Mouse (Mus musculus) testis, adult 2 months (tissue): ENCODE data around the gene Glt28d2. TPM values are rescaled to one million over a fixed set of nuclear protein-coding genes. Genes with fewer than 3 reads are reported as not detected.

Experiments
- H3K27ac ChIP-seq: fragments of 200-500 bp; 2 replicates; pipeline ENCODE4 v1.5.1; 2012; ENCODE audit warnings: low read depth, low read length; ENCODE audit not compliant: control insufficient read depth, insufficient read depth
- H3K27me3 ChIP-seq: fragments of 200-500 bp; 2 replicates; pipeline ENCODE4 v1.6.1; 2012; ENCODE audit warnings: mild to moderate bottlenecking, low read length, moderate library complexity; ENCODE audit not compliant: control insufficient read depth, insufficient read depth
- H3K36me3 ChIP-seq: fragments of 200-500 bp; 2 replicates; pipeline ENCODE4 v1.6.1; 2012; ENCODE audit warnings: mild to moderate bottlenecking, low read length; ENCODE audit not compliant: control insufficient read depth, insufficient read depth
- H3K4me1 ChIP-seq: fragments of 200-500 bp; 2 replicates; pipeline ENCODE4 v1.6.1; 2012; ENCODE audit warnings: low read length; ENCODE audit not compliant: control insufficient read depth, insufficient read depth
- H3K4me3 ChIP-seq: fragments of 200-500 bp; 2 replicates; pipeline ENCODE4 v1.5.1; 2012; ENCODE audit warnings: low read depth, mild to moderate bottlenecking, low read length, moderate library complexity, mixed read lengths; ENCODE audit not compliant: control insufficient read depth
- CTCF ChIP-seq: fragments of 200-500 bp; IDR thresholded peaks from 2 replicates; pipeline ENCODE4 v1.5.1; 2012; ENCODE audit warnings: low read depth, mild to moderate bottlenecking, inconsistent platforms, low read length, moderate library complexity; ENCODE audit not compliant: control insufficient read depth, insufficient read depth, insufficient replicate concordance
- POLR2A ChIP-seq: fragments of 200-500 bp; IDR thresholded peaks from 2 replicates; pipeline ENCODE4 v1.6.1; 2012; ENCODE audit warnings: low read depth, mild to moderate bottlenecking, inconsistent platforms, low read length, moderate library complexity; ENCODE audit not compliant: control insufficient read depth
- polyA plus RNA-seq: library from polyadenylated mRNA; depleted of rRNA; stranded (reverse); fragments of >200 nt; gene quantifications from 2 replicates; pipeline ENCODE4 v1.2.3, GENCODE M21; 2012

Glt28d2 gene
- polyA plus RNA-seq, 1 experiment: 0.25 TPM

DNA sequence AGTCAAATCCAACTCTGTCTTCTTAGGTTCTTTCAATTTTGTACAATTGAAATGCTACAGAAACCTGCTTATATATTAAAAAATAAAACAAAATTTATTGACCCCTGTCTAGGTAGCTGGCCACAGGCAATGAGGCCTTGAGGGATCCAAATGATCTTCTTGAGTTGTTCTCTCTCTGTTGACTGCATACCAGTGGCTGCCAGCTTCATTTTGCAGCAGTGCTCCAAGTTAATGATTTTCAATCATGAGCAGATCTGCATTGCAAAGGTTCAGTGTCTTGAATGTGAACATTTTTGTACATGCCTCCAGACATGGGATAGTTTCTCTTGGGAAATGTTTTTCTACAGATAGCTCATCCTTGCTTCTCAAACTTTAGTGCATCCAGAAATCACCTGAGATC, 17.1 kb upstream of the Glt28d2 start:
- H3K4me3 ChIP-seq: no peak overlapping the region
- H3K36me3 ChIP-seq: no peaks in the 10 kb centered on the region
- TF ChIP-seq POLR2A: no peak
- TF ChIP-seq CTCF: no peak
- no peaks in the 10 kb centered on the region for H3K4me1 ChIP-seq
- no peaks in the 10 kb centered on the region for H3K27me3 ChIP-seq
- H3K27ac ChIP-seq: no peak overlapping the region

DNA sequence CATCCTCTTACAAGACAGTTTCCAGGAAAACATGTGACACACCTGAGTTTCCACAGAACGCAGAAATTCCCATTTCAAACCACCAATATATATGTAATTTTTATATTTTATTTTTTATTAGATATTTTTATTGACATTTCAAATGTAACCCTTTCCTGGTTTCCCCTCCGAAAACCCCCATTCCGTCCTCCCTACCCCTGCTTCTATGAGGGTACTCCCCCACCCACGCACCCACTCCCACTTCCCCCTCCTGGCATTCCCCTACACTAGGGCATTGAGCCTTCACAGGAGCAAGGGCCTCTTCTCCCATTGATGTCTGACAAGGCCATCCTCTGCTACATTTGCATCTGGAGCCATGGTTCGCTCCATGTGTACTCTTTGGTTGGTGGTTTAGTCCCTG, 7.7 kb upstream of the Glt28d2 start:
- H3K27ac ChIP-seq: no peak overlapping the region
- no peaks in the 10 kb centered on the region for H3K36me3 ChIP-seq
- H3K27me3 ChIP-seq: no peaks in the 10 kb centered on the region
- TF ChIP-seq POLR2A: no peak
- no peak for TF ChIP-seq CTCF
- no peaks in the 10 kb centered on the region for H3K4me1 ChIP-seq
- no peak overlapping the region for H3K4me3 ChIP-seq

DNA sequence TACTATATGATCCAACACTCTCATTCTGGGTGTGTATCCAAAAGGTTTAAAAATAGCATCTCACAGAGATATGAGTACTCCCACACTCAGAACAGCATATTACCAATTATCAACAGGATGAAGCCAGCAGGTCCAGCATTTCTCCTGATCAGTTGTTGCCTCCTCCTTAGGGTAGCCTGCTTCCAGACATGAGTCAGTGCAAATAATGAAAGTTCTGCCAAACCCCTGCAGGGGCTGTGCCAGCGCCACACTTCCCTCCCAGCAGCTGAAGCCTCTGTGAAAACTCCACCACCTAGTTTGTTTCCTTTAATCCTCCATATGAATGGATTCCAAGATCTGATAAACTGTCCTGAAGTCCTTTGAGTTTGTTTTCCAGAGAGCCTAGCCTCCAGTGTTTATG, 4.3 kb upstream of the Glt28d2 start:
- no peak overlapping the region for H3K27ac ChIP-seq
- TF ChIP-seq POLR2A: no peak
- TF ChIP-seq CTCF: no peak
- no peaks in the 10 kb centered on the region for H3K27me3 ChIP-seq
- peaks cover 12% of the 10 kb centered on the region for H3K4me1 ChIP-seq
- H3K36me3 ChIP-seq: no peaks in the 10 kb centered on the region
- no peak overlapping the region for H3K4me3 ChIP-seq

DNA sequence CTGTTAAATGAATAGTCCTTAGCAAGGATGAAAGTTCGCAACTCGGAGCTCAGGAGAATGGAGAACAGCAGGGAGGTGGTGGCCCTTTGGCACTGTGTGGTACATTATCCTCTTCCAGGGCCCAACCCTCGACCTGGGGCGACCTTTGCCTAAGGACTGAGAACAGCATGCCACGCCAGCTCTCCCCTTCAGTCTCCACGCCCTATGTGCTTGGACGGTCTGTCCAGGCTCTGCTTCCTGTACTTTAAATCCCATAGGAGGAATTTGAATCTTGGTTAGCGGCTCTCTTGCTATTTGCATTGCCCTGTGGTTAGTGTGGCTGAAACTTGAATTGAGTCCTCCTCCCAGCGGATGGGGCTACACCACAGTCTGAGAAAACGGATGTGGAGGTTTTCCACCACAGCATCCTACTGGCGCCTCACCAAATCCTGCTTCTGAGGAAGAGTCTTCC, 930 bp upstream of the Glt28d2 start:
- H3K27me3 ChIP-seq: no peaks in the 10 kb centered on the region

DNA sequence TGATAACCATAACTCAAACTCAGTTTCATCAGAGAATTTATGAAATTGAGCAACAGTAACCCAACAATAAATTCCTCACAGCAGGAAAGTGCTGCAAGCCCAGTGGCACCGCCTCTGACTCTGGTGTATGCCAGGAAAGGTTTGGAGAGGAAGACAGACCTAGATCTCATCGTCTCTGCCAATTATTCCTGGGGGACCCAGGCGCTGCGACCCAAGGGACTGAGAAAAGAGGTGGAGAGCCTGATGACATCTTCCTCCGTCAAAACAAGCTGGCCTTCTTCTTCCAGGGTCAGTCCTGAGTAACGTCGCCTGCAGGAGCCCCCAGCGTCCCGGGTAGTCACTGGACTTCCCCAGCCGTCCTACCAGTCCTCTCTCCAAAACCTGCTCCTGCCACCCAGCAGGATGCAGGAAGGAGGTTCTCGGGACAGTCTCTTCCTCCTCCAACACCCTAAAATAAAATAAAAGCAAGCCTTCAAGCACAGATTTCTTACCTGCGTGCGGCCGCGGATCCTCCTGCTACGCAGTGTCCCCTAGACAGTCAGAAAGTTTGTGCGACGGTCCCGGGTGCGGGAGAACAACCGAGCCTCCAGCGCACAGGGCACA, 579 bp downstream of the Glt28d2 start:
- Histone ChIP-seq H3K27me3 (no peaks in the 10 kb centered on the region), H3K27ac (no peak overlapping the region), H3K4me1 (peaks cover 15% of the 10 kb centered on the region), H3K36me3 (no peaks in the 10 kb centered on the region), H3K4me3 (peak overlapping the region; percentile 71)
- no peak for TF ChIP-seq POLR2A
- no peak for TF ChIP-seq CTCF

More for the DNA sequence above, 930 bp upstream of the Glt28d2 start:
- peak overlapping the region; percentile 87 for H3K4me3 ChIP-seq
- H3K27ac ChIP-seq: peak overlapping the region; percentile 40
- TF ChIP-seq POLR2A (no peak), CTCF (no peak)
- peaks cover 15% of the 10 kb centered on the region for H3K4me1 ChIP-seq
- no peaks in the 10 kb centered on the region for H3K36me3 ChIP-seq

DNA sequence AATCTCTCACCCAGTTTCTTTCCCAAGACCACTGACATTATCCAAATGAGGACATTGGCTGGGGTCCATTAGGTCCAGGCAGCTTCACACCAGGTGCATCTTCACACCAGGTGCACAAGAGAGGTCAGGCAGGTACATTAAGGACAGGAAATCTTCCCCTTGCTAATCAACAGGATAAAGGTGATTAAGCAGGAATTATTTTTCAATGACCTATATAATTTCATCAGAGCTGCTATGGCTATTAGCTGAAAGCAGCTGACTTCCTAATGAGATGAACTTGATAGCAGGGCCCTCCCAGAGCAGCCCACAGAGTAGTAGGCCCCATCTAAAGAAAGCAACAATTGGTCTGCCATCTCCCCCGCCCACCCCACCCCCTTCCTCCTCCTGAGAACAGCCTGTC, 1.4 kb downstream of the Glt28d2 start:
- H3K27me3 ChIP-seq: no peaks in the 10 kb centered on the region

DNA sequence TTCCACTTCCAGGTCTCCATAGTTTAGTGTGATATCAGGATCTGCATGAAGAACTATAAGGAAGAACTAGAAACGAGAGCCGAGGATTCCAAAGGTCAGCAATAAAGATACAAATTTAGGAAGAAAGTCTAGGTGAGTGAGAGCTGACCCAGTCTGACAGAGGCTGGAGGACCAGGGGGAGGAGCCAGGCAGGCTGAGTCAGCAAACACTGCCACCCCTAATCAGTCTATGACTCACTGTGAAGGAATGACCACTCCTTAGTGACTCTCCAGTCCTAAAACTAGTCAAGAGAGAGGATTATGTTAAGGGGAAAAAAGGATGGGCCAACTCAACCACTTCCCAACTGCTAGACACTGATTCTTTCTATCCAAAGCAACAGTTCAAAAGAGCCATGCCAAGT, 6.6 kb downstream of the Glt28d2 start:
- no peak overlapping the region for H3K4me3 ChIP-seq

More for the DNA sequence above, 1.4 kb downstream of the Glt28d2 start:
- H3K4me3 ChIP-seq: no peak overlapping the region
- H3K27ac ChIP-seq: no peak overlapping the region
- TF ChIP-seq POLR2A: no peak
- TF ChIP-seq CTCF: no peak
- peaks cover 15% of the 10 kb centered on the region for H3K4me1 ChIP-seq
- H3K36me3 ChIP-seq: no peaks in the 10 kb centered on the region

More for the DNA sequence above, 6.6 kb downstream of the Glt28d2 start:
- no peak for TF ChIP-seq POLR2A
- TF ChIP-seq CTCF: no peak
- H3K27ac ChIP-seq: no peak overlapping the region
- H3K27me3 ChIP-seq: no peaks in the 10 kb centered on the region
- no peaks in the 10 kb centered on the region for H3K36me3 ChIP-seq
- no peaks in the 10 kb centered on the region for H3K4me1 ChIP-seq
